Mouse (Mus musculus) Muller cell, postnatal 12 days (primary cell): Measurements from ENCODE around the gene Cacna1a.

ENCODE experiments used
- DNase-seq: peaks from one replicate; pipeline ENCODE4 v3.0.0-alpha.2; 2015; ENCODE audit errors: inconsistent ontology term

Gene Cacna1a

DNA sequence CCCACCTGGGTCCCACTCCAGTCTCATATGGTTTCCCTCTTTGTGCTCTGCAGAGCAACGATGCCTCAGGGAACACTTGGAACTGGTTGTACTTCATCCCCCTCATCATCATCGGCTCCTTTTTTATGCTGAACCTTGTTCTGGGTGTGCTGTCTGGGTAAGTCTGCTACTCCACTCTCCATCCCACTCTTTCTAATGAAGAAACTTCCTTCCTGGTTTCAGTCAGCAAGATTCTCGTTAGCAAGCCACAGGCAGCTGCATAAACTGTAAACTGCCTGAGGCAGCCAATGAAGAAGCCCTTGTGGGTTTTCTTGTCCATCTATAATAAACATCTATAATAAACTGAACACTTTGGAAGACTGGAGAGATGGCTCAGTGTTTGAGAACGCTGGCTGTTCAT is 145.1 kb downstream of the Cacna1a start:
- no peak for DNase-seq

- no peak for DNase-seq
Measured at GRCm38 (mm10) chr8:84536917-84537316, 148.7 kb downstream of the Cacna1a start.

GRCm38 (mm10) chr8:84539376-84539775 is 151.1 kb downstream of the Cacna1a start:
- no peak for DNase-seq

GRCm38 (mm10) chr8:84542481-84542880 is 154.2 kb downstream of the Cacna1a start:
- no peak for DNase-seq

DNA sequence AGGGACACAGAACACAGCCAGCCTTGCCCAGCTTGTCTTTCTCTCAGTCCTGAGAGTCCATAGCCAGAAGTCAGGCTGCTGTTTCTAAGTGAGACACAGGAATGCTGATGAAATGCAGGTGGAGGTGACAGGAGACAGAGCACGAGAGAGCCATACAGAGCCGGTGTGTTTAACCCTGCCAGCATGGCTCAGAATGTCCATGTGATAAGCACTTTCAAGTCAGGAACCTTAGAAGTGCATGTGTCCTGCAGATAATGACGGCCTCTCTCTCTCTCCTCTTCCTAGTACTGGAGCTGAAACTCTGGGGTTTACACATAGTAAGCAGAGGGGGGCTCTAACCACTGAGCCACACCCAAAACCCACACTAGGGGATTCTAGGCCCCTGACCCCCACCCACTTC is 157.3 kb downstream of the Cacna1a start:
- no peak for DNase-seq

GRCm38 (mm10) chr8:84552457-84552856 is 164.2 kb downstream of the Cacna1a start:
- no peak for DNase-seq

DNA sequence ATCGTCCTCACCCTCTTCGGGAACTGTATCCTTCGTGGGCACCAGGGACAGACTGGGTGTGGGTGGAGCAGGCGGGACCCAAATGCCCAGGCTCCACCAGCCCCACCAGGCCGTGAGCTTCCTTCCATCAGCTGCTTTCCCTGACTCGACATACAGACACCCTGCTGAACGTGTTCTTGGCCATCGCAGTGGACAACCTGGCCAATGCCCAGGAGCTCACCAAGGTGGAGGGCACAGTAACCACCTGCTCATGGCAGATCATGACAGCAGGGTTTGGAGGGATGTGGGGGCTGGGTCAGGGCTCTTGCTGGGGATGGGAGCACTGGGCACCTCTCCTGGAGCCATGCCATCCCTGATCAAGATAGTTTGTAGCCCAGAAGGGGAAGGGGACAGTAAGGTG is 164.9 kb downstream of the Cacna1a start:
- DNase-seq, result no peak

DNA sequence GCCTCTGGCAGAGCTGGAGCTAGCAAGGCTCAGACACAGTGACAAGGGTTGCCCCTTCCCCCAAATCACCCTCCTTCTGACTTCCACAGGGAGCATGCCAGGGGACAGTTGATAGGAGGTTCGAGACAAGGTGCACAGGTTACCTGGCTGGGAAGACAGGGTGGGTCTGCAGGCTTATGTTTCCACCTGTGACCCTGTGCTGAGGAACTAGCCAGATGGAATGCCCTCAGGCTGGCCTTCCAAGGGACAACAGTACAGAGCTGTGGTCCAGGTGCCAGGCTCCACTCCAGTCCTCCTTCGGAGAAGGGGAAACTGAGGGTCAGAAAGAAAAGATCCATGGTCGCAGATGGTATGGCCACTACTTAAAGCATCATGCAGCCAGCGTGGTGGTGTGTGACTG is 165.4 kb downstream of the Cacna1a start:
- DNase-seq, result no peak

- DNase-seq, result peak; percentile 88
Measured at GRCm38 (mm10) chr8:84554301-84555027, 166.2 kb downstream of the Cacna1a start.

- DNase-seq, result no peak
Measured at GRCm38 (mm10) chr8:84555269-84555668, 167.0 kb downstream of the Cacna1a start.

GRCm38 (mm10) chr8:84557936-84558335 is 169.7 kb downstream of the Cacna1a start:
- DNase-seq, result peak; percentile 11

DNA sequence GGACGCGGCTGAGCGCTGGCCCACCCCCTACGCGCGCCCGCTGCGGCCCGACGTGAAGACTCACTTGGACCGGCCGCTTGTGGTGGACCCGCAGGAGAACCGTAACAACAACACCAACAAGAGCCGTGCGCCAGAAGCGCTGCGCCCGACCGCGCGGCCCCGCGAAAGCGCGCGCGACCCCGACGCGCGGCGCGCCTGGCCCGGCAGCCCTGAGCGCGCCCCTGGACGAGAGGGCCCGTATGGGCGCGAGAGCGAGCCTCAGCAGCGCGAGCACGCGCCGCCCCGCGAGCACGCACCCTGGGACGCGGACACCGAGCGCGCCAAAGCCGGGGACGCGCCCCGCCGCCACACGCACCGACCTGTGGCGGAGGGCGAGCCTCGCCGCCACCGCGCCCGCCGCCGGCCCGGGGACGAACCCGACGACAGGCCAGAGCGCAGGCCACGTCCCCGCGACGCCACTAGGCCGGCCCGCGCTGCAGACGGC is 170.9 kb downstream of the Cacna1a start:
- peak; percentile 38 for DNase-seq

DNA sequence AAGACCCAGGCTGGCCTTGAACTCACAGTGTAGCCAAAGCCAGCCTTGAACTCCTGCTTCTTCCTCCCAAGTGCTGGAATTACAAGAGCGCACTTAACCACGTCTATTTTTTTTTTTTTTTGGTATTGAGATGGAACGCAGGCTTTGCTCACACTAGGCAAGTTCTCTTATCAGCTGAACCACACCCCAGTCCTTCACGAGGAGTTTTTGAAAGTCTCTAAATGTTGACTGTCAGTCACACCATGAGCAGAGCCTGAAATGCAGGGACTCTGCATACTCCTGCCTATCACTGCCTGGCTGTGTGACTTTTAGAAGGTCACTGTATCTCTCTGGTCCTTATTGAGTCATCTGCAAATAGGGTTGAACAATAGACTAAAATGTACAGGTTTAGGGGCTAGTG is 173.5 kb downstream of the Cacna1a start:
- DNase-seq, result no peak

- DNase-seq, result no peak
Measured at GRCm38 (mm10) chr8:84564042-84564441, 175.8 kb downstream of the Cacna1a start.

GRCm38 (mm10) chr8:84565577-84566360 is 177.5 kb downstream of the Cacna1a start:
- DNase-seq, result no peak

- no peak for DNase-seq
Measured at GRCm38 (mm10) chr8:84566816-84567413, 178.7 kb downstream of the Cacna1a start.

- DNase-seq, result no peak
Measured at GRCm38 (mm10) chr8:84567541-84567940, 179.3 kb downstream of the Cacna1a start.

- DNase-seq, result no peak
Measured at GRCm38 (mm10) chr8:84568737-84569136, 180.5 kb downstream of the Cacna1a start.

GRCm38 (mm10) chr8:84569921-84570673 is 181.9 kb downstream of the Cacna1a start:
- DNase-seq, result no peak

DNA sequence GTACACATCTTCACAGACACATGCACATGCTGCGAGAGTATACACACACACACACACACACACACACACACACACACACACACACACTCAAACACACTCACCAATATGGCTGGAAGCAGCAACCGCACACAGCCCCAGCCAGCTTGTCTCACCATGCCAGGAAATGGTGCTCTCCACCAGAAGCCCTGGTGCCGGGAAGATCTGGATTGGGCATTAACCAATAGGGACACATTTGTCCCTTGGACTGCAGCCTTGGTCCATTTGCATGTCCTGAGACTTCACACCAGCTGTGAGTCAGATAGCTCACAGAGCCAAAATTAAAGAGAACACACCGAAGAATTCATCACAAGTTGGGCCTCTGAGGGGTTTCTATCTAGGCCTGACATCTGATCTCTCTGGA is 189.2 kb downstream of the Cacna1a start:
- DNase-seq, result no peak

DNA sequence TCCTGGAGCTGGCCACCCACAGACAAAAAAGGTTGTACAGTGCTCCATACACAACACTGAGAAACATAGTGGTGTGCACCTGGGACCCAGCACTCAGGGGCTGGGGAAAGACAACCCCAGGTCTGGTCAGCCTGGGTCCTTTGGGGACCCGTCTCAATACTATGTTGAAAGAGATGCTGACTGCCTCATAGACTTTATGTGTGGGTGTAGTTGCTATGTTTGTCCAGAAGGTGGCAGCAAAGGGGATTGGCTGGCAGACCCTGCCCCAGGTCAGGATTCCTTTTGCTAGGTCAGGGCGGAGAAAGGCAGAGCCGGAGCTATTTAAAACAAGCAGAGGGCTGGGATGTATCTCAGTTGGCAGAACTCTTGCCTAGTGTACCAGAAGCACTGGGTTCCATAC is 191.4 kb downstream of the Cacna1a start:
- no peak for DNase-seq

GRCm38 (mm10) chr8:84585311-84585710 is 197.1 kb downstream of the Cacna1a start:
- no peak for DNase-seq
